Mouse (Mus musculus): Measurements from ENCODE around the gene Ism2.
A peak's percentile ranks its signal among the peaks of the same experiment; 100 is the strongest.
"Not testable (repeated sequence)": the region's sequence is repeated elsewhere in the genome, so short reads cannot be mapped to it uniquely, and the experiment has no call there.

Ism2 gene

DNA sequence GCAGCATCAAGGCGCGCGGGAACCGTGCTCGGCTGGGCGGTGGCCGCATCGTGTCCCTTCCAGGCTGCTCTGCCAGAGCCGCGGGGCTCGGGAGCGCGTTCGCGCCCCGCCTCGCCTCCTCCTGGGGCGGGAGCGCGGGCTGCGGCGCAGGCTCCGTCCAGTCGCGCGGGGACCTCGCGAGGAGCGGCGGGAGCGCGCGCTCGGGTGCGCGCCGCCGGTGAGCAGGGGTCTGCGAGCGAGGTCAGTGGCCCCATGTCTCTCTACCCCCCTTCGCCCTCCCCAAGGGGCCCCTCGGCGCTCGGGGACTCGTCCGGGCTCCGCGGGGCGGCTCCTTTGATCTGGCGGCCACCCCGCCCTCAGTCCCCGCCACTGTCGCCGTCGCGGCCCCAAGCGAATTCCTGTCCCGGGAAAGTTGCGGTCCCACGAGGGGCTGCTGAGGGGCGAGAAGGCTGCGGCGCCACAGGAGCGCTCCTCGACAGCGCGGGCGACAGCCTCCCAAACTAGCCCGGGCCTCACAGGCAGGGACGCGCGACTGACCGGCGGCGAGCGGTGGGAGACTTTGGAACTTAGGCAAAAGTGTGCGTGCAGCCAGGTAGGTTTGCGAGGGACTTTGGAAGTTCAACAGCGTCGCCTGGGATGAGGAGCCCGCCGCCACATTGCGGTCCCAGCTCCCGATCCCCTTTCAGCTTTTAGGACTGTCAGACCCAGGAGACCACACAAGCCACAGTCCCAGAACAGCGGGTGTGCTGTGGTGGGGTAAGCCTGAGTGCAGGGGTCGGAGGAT is at the start of gene Ism2:
Ism2 (minus strand) TSS at position 49 of the 784 bp plus-strand sequence.
- peak; percentile 41 for DNase-seq (ENCODE audit: low spot score)

DNA sequence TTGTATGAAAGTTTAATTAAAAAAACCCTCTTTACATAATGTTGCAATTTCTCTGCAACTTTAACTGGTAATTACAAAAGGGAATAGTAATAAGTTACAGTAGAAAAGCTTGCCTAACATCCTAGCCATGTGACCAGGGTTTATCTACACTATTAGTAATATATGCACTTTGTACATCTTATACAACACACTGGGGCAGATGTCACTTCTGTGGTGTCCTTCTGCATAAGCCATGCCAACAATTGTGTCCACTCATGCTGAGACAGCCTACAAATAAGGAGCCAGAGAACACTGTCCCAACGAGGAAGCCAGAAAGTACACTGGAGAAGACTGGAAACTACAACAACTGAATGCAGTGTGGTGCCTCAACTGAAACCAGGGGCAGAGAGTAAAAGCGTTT is 48.5 kb upstream of the Ism2 start:
- DNase-seq (ENCODE audit: low spot score): no peak

DNA sequence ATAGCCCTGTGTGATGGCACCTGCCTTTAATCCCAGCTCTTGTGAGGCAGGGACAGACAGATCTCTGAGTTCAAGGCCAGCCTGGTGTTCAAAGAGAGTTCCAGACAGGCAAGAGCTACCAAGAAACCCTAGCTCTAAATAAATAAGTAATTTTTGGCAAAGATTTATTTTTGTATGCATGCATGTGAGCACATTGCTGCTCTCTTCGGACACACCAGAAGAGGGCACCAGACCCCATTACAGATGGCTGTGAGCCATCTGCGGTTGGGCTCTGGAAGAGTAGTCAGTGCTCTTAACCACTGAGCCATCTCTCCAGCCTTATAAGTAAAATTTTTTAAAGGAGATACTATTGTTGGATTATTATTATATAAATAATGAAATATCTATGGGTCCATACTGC is 48.0 kb upstream of the Ism2 start:
- DNase-seq (ENCODE audit: low spot score): no peak

DNA sequence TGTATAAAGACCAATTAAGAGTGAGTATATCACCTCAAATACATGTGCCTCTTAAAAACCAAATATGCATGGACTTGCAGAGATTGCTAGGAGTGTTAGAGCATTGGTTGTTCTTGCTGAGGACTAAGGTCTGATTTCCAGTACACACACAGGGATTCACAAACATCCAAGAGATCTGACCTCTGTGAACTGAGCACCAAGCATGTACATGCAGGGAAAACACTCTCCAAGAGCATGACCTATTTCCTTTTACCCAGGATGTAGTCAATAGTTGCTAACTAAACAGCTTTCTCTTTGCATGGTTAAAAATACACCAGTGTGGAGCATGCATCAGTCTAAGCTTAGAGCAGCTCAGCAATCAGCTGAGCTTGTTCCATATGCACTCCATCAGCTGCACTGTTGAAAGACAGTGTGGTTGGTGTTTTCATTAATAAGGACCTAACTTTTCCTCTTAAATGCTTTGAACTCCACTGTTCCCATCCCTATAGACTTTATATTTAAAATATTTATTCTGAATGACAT is 43.6 kb upstream of the Ism2 start:
- DNase-seq (ENCODE audit: low spot score): no peak

DNA sequence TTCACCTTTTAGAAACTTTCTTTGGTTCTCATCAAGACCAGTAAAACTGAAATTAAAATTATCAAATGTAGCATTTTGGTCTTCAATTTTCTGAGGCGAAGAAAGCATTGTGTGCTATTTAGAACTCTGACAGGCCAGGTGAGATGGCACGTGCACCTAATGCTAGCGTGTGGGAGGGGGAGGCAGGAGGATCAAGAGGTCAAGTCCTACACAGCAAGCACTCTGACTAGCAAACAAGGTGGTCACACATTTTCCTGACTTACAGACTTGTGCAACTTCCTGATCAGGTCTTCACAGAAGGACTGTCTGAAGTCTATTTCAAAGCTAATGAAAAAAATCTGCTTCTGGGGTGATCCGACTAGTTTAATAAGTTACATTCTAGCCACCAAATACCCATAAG is 38.6 kb upstream of the Ism2 start:
- DNase-seq (ENCODE audit: low spot score): no peak

DNA sequence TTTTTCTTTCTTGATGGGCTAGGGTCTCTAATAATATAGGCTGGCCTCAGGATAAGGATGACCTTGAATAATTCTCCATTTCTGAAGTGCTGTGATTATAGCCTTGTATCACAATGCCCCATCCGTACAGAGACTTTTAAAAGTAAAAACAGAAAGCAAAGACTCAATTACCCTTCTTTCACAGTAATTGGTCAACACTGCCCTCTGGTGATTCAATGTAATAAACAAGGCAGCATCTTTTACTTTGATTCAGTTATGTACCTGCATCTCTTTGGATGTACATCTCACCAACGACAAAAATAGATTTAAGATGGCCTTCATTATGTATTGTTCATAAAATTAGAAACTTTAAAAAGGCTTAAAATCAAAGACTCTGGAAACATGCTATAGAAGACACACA is 35.4 kb upstream of the Ism2 start:
- peak; percentile 9 for DNase-seq (ENCODE audit: low spot score)

DNA sequence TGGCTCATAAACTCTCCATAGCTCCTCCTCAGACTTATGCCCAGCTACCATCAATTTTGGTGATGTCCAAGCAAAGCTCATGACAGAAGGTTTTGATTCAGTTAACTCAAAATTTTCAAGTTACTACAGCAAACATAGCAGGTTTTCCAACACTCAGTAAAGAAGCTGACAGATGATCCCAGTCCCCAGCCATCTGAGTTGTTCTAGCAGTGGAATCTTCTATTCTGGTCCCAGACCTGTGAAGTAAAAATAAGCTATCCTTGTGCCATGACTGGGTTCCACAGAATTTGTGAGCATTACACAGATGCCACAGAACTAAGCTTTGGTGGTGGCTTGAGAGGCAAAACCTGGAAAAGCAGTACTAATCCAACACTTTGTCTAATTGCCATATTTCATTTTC is 34.3 kb upstream of the Ism2 start:
- no peak for DNase-seq (ENCODE audit: low spot score)

DNA sequence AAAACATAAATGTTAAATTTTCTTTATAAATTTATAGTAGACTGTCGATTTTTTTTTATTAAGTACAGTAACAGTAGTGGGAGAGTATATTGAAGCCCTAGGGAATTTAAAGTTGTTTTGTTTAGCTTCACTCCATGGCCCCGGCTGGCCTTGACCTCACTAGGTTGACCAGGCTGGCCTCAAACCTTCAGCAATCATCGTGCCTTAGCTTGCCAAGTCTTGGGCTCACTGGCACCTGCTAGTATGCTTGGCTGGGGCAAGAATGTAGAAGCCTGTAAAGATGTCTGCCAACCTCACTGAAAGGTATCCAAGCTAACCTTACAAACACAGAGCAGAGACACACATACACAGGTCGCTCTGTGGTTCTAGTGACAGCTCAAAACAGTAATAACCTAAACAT is 33.0 kb upstream of the Ism2 start:
- no peak for DNase-seq (ENCODE audit: low spot score)

DNA sequence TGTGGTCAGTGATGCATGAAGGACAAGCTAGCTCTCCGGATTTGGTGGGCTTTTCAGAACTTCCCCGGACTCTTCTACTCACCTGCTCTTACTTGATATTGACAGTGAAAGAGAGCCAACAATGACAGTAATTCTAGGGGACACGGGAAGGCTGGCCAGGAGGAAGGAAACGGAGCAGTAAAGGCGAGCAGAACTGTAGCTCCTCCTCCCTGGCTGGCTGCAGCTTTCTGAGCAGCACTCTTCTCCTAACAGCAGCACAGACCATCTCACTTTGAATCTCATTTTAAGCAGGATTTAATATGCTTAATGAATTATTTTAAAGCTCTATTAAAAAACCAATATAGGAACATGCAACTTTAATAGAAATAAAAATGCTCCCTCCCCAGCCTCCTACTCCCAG is 32.4 kb upstream of the Ism2 start:
- DNase-seq (ENCODE audit: low spot score): no peak

DNA sequence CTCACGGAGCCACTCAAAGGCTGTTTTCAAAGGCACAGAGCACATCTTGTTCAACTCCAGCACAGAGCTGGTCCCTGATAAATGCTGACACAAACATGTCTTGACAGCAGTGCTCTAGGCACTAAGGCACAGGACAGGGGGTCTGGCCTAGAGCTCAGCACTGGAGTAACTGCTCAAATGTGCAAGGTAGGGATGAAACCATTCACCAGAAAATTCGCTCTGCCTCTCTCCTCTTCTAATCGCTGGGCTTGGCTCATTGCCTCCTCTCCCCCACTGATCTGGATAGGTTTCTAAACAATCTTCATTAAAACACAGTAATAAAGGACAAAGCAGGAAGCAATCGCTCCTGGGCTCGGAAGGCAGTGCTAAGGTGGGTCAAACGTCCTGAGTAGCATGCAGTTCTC is 31.6 kb upstream of the Ism2 start:
- peak; percentile 7 for DNase-seq (ENCODE audit: low spot score)

DNA sequence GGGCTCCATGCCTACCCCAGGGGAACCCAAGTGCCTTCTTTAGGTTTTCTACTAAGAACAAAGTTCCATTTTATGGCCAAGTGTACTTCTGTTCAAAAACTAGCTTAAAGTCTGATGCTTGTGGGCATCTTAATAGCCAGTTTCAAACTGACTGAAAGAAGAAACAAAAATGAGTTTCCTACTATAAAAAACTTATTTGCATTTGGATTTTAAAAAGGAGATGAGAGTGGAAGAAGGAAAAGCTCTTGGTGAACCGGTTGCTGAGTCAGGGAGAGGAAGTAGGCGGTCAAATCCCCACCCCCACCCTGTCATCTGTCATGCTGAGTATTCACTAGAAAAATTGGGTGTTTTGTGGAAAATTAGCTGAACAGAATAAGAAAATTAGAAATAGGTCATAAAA is 30.7 kb upstream of the Ism2 start:
- no peak for DNase-seq (ENCODE audit: low spot score)

DNA sequence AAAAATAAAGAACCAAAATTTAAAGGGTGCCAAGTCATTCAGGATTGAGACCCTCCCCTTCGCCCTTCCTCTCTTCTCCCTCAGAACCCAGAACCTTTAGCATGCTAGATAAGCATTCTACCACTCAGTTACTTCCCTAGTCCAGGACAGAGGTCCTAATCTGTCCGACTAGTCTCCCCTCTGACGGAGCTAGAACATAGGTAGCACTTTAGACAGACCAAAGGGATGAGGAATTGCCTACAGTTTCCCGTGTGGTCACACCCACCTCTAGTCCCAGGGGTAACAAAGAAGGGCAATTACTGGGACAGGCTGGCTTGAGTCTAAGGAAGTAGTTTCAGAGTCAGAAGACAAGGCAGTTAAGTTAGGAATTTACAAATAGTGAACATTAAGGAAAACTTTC is 28.5 kb upstream of the Ism2 start:
- DNase-seq (ENCODE audit: low spot score): no peak

DNA sequence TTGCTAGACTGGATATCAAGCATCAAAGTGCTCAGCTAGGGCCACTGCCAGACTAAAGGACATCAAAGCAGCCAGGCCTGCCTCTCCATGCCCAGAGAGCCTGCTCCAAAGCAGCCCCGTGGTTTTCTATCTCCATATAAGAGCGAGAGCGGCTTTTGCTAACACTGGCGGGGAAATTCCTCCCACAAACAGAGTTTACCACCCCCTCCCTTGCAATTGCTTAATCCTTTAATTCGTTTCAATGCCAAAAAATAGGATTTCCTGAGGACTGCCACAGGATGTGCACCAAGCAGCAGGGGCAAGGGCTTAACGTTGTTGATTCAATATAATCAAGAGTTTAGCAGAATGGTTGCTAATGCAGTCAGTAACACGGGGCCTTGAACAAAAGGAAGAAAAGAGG is 28.1 kb upstream of the Ism2 start:
- DNase-seq (ENCODE audit: low spot score): no peak

DNA sequence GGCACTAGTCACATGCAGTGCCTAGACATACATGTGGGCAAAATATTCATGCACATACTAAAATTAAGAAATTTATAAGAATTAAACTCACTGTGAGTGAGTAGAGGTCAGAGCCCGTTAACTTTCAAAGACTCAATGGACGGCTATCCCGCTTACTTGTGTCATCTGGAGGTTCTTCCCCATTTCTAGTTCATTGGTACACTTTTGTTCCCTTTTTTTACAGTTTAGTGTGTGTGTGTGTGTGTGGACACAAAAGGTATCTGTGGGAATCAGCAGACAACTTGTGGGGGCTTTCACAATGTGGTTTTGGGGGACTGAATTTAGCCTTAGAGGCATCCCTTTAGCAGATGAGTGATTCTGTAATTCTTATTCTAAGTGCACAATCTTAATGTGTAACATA is 25.9 kb upstream of the Ism2 start:
- DNase-seq (ENCODE audit: low spot score): no peak

DNA sequence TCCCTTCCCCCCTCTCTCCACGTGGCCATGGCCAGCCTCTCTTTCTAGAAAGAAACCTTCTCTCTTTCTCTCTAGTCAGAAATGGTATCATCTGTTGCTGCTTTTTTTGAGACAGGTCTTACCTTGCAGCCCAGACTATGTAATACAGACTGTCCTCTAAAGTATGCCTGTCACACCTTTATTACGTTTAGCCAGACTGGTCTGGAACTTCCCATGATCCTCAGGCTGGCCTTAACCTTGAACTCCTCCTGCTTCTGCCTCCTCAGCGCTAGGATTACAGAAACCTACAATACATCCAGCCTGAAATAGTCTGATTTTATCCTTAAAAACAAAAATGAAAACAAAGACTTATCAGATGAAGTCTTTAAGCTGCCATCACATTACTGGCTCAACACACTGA is 19.7 kb upstream of the Ism2 start:
- no peak for DNase-seq (ENCODE audit: low spot score)

DNA sequence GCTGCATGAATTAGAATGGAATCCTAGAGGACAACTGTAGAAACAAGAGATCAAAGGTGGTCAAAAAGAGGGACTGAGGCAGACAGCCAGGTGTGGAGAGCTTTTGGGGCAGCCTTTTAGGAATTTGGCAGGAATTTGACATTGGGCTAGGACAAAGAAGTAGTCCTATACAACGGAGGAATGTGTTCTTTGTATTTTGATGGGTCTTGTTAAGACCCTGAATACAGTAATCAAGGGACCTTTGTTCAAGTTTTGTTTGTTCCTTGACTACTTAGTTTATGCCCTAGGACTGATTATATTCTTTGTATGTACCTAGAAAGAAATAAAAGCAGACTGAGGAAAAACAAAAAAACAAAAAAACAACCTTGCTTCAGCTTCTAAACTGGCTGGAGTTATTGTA is 18.4 kb upstream of the Ism2 start:
- DNase-seq (ENCODE audit: low spot score): no peak

DNA sequence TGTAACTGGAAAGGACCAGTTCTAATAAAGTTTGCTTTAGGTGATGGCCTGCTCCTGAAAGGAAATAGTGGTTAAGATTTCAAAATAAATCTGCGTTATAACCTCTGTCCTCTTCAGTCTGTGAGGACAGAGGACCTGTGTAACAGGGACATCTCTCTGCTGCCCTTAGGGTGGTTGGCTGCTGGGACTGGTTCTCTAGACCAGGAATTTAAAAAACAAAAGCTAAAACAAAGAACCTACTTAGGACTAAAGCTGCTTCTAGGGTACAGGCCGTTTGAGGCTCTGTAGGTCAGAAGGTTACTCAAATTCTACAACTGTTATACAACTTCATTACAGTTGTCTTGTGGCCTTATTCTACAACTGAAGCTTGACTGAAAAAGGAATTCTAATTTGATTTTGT is 13.6 kb upstream of the Ism2 start:
- DNase-seq (ENCODE audit: low spot score): no peak

DNA sequence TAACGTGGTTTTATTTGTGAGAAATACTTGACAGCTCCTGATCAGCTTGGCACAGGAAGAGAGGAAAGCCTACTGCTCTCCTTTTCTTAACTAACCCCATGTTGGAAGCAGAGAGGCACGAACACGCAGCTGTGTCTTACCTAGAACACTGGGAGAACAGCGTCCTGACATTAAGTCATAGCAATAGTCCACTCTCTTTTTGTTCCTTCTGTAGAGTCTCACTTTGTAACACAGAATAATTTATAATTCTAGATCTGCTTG is 7.0 kb upstream of the Ism2 start:
- not testable (repeated sequence) for DNase-seq (ENCODE audit: low spot score)

DNA sequence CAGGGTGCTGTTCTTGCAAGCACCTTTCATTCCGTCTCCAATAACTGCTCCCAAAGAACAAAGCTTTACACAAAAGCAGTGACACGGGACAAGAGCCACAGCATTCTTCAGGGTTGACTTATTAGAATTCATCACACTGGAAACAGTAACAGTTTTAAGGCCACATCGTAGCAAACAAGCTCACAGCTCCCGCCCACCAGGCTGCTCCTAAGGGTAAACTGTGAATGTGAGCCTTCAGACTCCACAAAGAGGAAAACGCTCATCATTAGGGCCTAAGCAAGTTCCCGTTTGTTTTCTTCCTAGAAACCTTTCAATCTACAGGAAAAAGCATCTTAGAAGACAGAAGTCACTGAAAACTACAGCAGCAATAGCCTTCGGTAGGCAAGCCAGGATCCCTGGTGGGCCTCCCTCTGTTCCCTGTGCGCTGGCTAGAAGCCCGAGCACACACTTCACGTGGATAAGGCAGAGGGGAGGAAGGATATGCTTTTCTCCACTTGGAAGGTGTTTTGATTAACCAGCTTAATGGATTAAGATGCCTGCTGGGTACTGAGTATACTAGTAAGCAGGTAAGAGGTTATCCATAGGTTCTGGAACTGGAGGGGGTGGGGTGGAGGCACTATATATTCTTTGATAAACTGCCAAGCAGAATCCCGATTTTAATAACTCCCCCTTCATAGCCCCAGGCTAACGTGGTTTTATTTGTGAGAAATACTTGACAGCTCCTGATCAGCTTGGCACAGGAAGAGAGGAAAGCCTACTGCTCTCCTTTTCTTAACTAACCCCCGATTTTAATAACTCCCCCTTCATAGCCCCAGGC is 6.5 kb upstream of the Ism2 start:
- DNase-seq (ENCODE audit: low spot score): no peak

DNA sequence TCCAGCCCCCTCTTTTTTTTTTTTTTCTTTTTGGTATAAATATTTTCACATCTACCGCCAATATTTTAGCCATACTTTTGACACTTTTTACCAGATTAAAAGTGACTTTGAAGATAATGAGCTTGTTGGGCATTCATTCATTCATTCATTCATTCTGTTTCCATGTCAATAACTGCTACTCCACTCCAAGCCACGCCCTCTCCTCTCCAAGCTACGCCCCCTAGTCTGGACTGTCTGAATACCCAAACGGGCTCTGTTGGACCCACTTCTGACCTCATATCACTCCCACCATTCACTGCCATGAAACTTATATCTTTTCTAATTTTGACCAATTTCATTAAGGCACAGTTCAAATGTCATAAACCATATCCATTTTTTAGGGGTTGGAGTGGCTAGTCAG is 1.7 kb upstream of the Ism2 start:
- no peak for DNase-seq (ENCODE audit: low spot score)

DNA sequence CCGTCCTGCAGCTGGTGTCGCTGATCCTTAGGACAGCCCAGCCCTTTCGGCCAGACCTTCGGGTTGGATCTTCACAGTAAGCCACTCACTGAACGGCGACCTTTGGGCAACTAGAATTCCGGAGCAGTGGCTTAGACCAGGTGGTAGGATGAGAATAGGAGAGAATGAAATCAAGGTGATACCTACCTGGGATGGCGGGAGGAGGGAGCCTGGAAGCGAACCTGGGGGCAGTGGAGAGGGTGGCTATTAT is 861 bp upstream of the Ism2 start:
- no peak for DNase-seq (ENCODE audit: low spot score)

DNA sequence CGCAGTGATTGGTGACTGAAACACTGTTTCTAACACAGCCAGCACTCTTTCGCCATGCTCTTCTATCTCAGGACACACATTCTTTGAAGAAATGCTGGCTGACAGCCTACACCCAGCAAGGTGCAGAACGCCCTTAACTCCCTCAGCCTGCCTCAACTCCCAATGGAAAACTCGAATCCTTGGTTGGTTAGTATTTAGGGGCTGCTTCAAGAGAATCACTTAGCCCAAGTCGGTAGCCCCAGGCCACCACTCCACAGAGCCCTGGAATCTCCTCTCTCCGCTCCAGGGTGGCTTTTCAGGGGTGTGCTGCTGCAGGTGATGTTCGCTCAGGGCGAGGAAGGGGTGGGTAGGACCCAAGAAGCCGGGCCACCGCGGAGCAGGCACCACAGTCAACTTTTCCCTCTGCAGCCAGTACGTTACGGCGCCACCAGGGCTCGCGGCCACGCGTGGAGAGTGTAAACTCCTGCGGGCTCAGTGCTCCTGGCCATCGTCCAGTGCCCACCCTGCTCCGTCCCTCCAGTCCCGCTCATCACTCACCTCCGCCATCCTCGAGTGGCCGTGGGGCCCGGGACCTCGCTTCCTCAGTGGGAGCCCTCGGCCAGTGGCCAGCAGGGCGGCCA is 358 bp downstream of the Ism2 start:
- no peak for DNase-seq (ENCODE audit: low spot score)

DNA sequence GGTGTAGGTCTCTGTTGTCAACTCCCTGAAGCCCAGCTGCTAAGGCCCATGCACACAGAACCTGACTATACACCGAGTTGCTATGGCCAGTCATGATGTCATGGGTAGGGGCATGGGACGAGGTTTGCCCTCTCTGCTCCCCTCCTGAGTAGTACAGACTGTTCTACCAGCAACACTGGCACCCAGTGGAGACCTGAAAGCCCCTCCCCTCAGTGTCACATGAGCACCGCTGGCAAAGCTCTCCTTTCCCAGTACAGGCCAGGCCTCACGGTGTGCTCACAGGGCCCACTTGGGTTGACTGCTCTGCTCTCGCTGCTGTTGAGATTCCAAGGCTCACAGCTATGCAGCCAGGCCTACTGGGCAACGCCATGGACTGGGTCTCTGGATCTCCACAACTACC is 5.6 kb downstream of the Ism2 start:
- DNase-seq (ENCODE audit: low spot score): no peak

DNA sequence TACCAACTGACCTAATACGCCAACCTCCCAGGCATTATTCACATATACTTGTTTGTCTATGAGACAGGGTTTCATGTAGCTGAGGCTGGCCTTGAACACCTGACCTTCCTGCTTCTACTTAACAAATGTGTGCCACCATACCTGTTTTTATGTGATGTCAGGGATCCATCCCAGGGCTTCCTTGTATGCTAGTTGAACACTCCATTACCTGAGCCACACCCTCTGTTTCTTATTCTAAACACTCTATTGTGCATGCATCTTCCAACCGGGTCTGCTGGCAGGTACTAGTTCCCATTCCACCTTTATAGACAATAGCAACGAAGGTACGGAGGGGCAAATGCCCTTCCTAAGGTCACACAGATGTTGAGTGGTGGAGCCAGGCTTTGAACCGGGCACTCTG is 10.4 kb downstream of the Ism2 start:
- no peak for DNase-seq (ENCODE audit: low spot score)

All from ovary, postnatal 14 days (tissue).